Mouse (Mus musculus) heart, postnatal 0 days (tissue): ENCODE results near the gene Gm20379. TPM values are rescaled to one million over a fixed set of nuclear protein-coding genes. Genes with fewer than 3 reads are reported as not detected.

Experiments
- ATAC-seq: fragments of 200-750 bp; cut with Nextera tagmentation; 2 replicates; pipeline ENCODE4 v1.8.0; 2017; ENCODE audit warnings: low read depth, moderate number of reproducible peaks, moderate library complexity; ENCODE audit not compliant: insufficient read depth
- DNase-seq: peaks from one replicate; pipeline ENCODE4 v3.0.0-alpha.2; 2016; ENCODE audit warnings: low spot score
- H3K27ac ChIP-seq: fragments of 300-500 bp; sonication (generic); 2 replicates; pipeline ENCODE4 v1.5.1; 2014; ENCODE audit warnings: low read depth, mild to moderate bottlenecking
- H3K27me3 ChIP-seq: fragments of 300-500 bp; sonication (generic); 2 replicates; pipeline ENCODE4 v1.6.1; 2014; ENCODE audit warnings: low read length, mixed read lengths; ENCODE audit not compliant: control insufficient read depth, insufficient read depth
- H3K36me3 ChIP-seq: fragments of 300-500 bp; sonication (generic); replicated peaks from 2 replicates; pipeline ENCODE4 v1.6.1; 2014; ENCODE audit warnings: low read length, mixed read lengths; ENCODE audit not compliant: control insufficient read depth, insufficient read depth
- H3K4me1 ChIP-seq: fragments of 300-500 bp; sonication (generic); 2 replicates; pipeline ENCODE4 v1.6.1; 2014; ENCODE audit warnings: antibody characterized with exemption; ENCODE audit not compliant: control insufficient read depth, insufficient read depth
- H3K4me2 ChIP-seq: fragments of 300-500 bp; sonication (generic); 2 replicates; pipeline ENCODE4 v1.6.1; 2014; ENCODE audit warnings: low read depth, mild to moderate bottlenecking, low read length, moderate library complexity
- H3K4me3 ChIP-seq: fragments of 300-500 bp; sonication (generic); 2 replicates; pipeline ENCODE4 v1.5.1; 2014; ENCODE audit warnings: low read depth, low read length
- H3K9ac ChIP-seq: fragments of 300-500 bp; sonication (generic); replicated peaks from 2 replicates; pipeline ENCODE4 v1.6.1; 2014; ENCODE audit warnings: low read depth, low read length, mixed read lengths
- H3K9me3 ChIP-seq: fragments of 300-500 bp; sonication (generic); replicated peaks from 2 replicates; pipeline ENCODE4 v1.6.1; 2016; ENCODE audit warnings: low read length; ENCODE audit not compliant: control insufficient read depth
- CTCF ChIP-seq: IDR thresholded peaks from 2 replicates; pipeline ENCODE4 v1.5.1; 2016; ENCODE audit warnings: antibody characterized with exemption, control low read depth, low read depth
- EP300 ChIP-seq: IDR thresholded peaks from 2 replicates; pipeline ENCODE4 v1.6.1; 2016; ENCODE audit warnings: antibody characterized with exemption, low read depth
- WGBS: fragments of 180-500 bp; shearing (Covaris S2); extraction: QIAGEN DNeasy Blood & Tissue Kit; methylation state at CpG from one replicate; pipeline ENCODE4 v1.1.7; 2014; 5-methylcytosine and 5-hydroxymethylcytosine counted together
- polyA plus RNA-seq: library from polyadenylated mRNA; unstranded; fragments of >200 nt; fragmentation: Nextera tagmentation; extraction: Ambion mirVana; gene quantifications from 2 replicates; pipeline ENCODE4 v1.2.1, GENCODE M21; 2015
- total RNA-seq: library from RNA; depleted of rRNA; stranded (reverse); fragments of >200 nt; gene quantifications from 2 replicates; pipeline ENCODE4 v1.2.3, GENCODE M21; 2014; ENCODE audit warnings: low replicate concordance

The Gm20379 gene
- total and polyA plus RNA-seq, 2 experiments from 2014 or later, result 0.31 TPM; not detected in 1

DNA sequence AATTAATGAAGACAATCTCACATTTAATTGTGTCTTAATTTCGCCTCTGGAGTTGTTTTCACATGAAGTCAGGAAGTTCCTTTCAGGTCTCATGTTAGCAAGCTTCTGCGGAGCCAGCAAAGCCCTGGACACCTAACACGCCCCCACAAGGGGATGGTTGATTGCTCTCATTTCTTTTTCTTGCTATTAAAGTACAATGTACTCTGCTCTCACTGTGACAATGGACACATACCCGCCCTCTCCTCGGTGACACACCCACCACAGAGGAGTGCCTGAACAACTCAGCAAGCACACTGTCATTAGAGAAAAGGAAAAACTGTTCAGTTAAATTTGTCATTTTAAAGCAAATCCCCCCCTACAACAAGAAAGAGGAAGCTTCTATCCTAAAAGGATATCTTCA is 40.6 kb downstream of the Gm20379 start:
- Histone ChIP-seq H3K36me3 (peaks cover 64% of the 10 kb centered on the region), H3K27ac (no peak overlapping the region), H3K4me1 (no peaks in the 10 kb centered on the region), H3K9me3 (no peaks in the 10 kb centered on the region), H3K27me3 (no peaks in the 10 kb centered on the region), H3K4me3 (no peak overlapping the region), H3K9ac (no peak overlapping the region), H3K4me2 (no peak overlapping the region)
- ATAC-seq (no peak), DNase-seq (no peak)
- 84% methylated on average over 5 of the region's 5 CpGs for WGBS
- TF ChIP-seq CTCF (no peak), EP300 (no peak)

DNA sequence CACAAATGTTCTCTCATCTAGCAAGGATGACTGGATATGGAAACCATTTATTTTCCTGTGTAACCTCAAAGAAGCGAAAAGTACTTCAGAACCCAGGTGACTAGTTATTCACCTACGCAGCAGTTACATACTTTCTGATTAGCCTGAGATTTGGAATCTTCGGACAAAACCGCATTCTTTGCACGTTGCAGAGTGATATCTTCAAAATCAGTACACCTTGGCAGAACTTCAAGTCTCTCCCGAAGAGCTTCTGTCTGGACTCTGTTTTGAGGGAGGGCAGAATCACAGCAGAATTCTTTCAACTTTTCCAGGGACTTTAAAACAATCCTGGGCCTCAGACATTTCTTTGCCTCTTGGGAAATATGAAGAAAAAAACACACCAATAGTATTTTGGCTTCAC is 45.3 kb downstream of the Gm20379 start:
- H3K4me2 ChIP-seq, result no peak overlapping the region
- H3K9me3 ChIP-seq, result no peaks in the 10 kb centered on the region
- 72% methylated on average over 6 of the region's 6 CpGs for WGBS
- H3K4me3 ChIP-seq, result no peak overlapping the region
- ATAC-seq (no peak), DNase-seq (no peak)
- H3K4me1 ChIP-seq, result peaks cover 13% of the 10 kb centered on the region; the same call in 1 of the 2 replicates
- TF ChIP-seq EP300 (no peak), CTCF (no peak)
- no peak overlapping the region for H3K9ac ChIP-seq
- H3K36me3 ChIP-seq, result peaks cover 37% of the 10 kb centered on the region
- H3K27me3 ChIP-seq, result no peaks in the 10 kb centered on the region
- no peak overlapping the region for H3K27ac ChIP-seq

DNA sequence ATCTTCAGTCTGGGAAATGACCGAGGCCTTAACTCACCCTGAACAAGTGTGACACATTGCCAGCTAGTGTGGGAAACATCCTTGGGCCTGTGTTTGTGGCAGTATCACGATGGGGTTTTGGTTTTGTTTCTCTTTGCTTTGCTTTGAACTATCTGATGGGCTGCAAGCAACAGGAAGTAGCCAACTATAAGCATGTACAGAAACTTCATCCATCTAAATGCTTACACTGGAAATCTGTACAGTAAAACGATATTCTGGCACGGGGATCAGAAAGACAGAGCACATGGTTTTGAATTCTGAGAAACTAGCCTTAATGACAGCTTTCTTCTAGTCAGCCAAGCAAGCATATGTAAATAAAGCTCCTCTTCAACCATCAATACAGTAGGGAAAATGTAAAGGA is 48.2 kb downstream of the Gm20379 start:
- no peaks in the 10 kb centered on the region for H3K27me3 ChIP-seq
- H3K4me3 ChIP-seq, result peak overlapping the region; percentile 78
- peak overlapping the region; percentile 68 for H3K27ac ChIP-seq
- H3K4me1 ChIP-seq, result peaks cover 13% of the 10 kb centered on the region; the same call in 1 of the 2 replicates
- TF ChIP-seq EP300 (no peak), CTCF (no peak)
- H3K36me3 ChIP-seq, result peaks cover 21% of the 10 kb centered on the region
- no peak for DNase-seq
- peak overlapping the region; percentile 67 for H3K4me2 ChIP-seq
- WGBS, result 14% methylated on average over 4 of the region's 4 CpGs
- ATAC-seq, result no peak
- 0 out of 2 replicates have a peak overlapping the region, but pooled peaks have one; percentile 36 for H3K9ac ChIP-seq
- H3K9me3 ChIP-seq, result no peaks in the 10 kb centered on the region

DNA sequence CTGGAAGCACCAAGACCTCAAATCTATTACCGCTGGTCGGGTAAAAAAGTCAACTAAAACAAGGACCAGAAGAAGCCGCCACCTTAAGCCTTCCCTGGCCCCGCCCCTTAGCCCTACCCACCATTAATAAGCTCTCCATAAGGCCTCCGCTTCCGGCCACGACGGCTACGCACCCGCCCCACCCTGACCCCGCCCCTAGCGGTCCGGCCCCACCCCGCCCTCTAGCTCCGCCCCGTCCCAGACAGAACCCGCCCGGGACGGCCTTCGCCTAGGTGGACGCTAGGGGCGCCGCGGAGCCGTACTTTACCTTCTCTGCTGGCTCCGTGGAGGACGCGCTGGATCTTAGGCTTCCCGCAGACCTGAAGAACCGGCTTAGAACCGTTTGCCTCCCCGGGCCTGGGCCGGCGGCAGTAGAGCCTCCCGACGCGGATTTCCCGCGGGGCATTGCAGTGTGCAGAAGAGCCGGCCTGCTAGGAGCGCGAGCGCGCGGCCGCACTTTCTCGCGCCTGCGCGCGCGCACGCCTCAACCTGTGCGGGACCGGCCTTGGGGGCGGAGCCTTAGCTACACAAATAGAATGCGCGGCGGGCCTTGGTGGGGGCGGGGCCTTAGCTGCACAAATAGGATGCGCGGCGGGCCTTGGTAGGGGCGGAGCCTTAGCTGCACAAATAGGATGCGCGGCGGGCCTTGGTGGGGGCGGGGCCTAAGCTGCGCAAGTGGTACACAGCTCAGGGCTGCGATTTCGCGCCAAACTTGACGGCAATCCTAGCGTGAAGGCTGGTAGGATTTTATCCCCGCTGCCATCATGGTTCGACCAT is 48.9 kb downstream of the Gm20379 start, which contains the start of the genes Dhfr and Msh3:
Gene Dhfr (plus strand): TSS at position 271 of the 816 bp plus-strand sequence.
Gene Msh3 (minus strand): TSS at position 548 of the 816 bp plus-strand sequence.
- TF ChIP-seq EP300, result peak; percentile 71
- TF ChIP-seq CTCF, result peak; percentile 76
- WGBS, result under 1% methylated on average over 74 of the region's 76 CpGs
- Histone ChIP-seq H3K4me1 (peaks cover 13% of the 10 kb centered on the region; the same call in 1 of the 2 replicates), H3K27ac (peak within 1 kb of the TSS; percentile 93), H3K27me3 (no peaks in the 10 kb centered on the region), H3K36me3 (peaks cover 24% of the 10 kb centered on the region; the same call in 1 of the 2 replicates), H3K9ac (peak within 1 kb of the TSS; percentile 65), H3K4me2 (peak within 1 kb of the TSS; percentile 97), H3K9me3 (no peaks in the 10 kb centered on the region), H3K4me3 (peak within 1 kb of the TSS; percentile 78)
- ATAC-seq (peak; percentile 97), DNase-seq (peak; percentile 98)

DNA sequence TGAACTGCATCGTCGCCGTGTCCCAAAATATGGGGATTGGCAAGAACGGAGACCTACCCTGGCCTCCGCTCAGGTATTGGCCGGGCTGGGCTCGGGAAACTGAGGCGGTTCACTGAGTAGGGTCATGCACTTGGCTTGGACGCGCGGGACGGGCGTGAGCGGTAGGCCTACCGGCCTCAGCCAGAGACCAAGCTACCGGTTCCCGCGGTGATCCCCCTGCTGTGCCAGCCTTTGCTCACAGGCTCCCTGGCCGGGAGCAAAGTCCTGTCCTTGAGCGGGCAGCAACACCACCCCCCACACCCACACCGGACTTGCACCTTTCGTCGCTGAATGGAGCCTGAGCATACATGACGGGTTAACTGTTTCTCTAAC is 49.5 kb downstream of the Gm20379 start:
- peak overlapping the region; percentile 65 for H3K9ac ChIP-seq
- H3K4me1 ChIP-seq, result peaks cover 13% of the 10 kb centered on the region; the same call in 1 of the 2 replicates
- H3K27ac ChIP-seq, result peak overlapping the region; percentile 47; the same call in 1 of the 2 replicates
- peaks cover 26% of the 10 kb centered on the region; the same call in 1 of the 2 replicates for H3K36me3 ChIP-seq
- H3K27me3 ChIP-seq, result no peaks in the 10 kb centered on the region
- H3K4me3 ChIP-seq, result peak overlapping the region; percentile 78
- no peaks in the 10 kb centered on the region for H3K9me3 ChIP-seq
- ATAC-seq, result no peak
- WGBS, result under 1% methylated on average over 24 of the region's 24 CpGs
- no peak for DNase-seq
- H3K4me2 ChIP-seq, result peak overlapping the region; percentile 97
- TF ChIP-seq EP300 (no peak), CTCF (no peak)
